Mouse (Mus musculus) hindbrain, postnatal 0 days (tissue): ENCODE results near the gene Adgrl3. TPM values are rescaled to one million over a fixed set of nuclear protein-coding genes. Genes with fewer than 3 reads are reported as not detected.
A peak's percentile ranks its signal among the peaks of the same experiment; 100 is the strongest.

ENCODE experiments used
- ATAC-seq: fragments of 200-750 bp; cut with Nextera tagmentation; 2 replicates; pipeline ENCODE4 v1.8.0; 2017; ENCODE audit warnings: mild to moderate bottlenecking, moderate TSS enrichment, moderate library complexity
- DNase-seq: peaks from one replicate; pipeline ENCODE4 v3.0.0-alpha.2; 2015; ENCODE audit warnings: low spot score
- H3K27ac ChIP-seq: fragments of 300-500 bp; sonication (generic); 2 replicates; pipeline ENCODE4 v1.5.1; 2014; ENCODE audit warnings: mild to moderate bottlenecking
- H3K27me3 ChIP-seq: fragments of 300-500 bp; sonication (generic); 2 replicates; pipeline ENCODE4 v1.6.1; 2014; ENCODE audit warnings: low read length, mixed read lengths; ENCODE audit not compliant: insufficient read depth
- H3K36me3 ChIP-seq: fragments of 300-500 bp; sonication (generic); 2 replicates; pipeline ENCODE4 v1.6.1; 2014; ENCODE audit warnings: low read length, mixed read lengths; ENCODE audit not compliant: insufficient read depth
- H3K4me1 ChIP-seq: fragments of 300-500 bp; sonication (generic); 2 replicates; pipeline ENCODE4 v1.6.1; 2014; ENCODE audit warnings: antibody characterized with exemption, low read length, mixed read lengths; ENCODE audit not compliant: insufficient read depth
- H3K4me2 ChIP-seq: fragments of 300-500 bp; sonication (generic); 2 replicates; pipeline ENCODE4 v1.6.1; 2014; ENCODE audit warnings: low read depth, mild to moderate bottlenecking, low read length, moderate library complexity, mixed read lengths
- H3K4me3 ChIP-seq: fragments of 300-500 bp; sonication (generic); 2 replicates; pipeline ENCODE4 v1.5.1; 2014; ENCODE audit warnings: low read length
- H3K9ac ChIP-seq: fragments of 300-500 bp; sonication (generic); replicated peaks from 2 replicates; pipeline ENCODE4 v1.6.1; 2014; ENCODE audit warnings: mild to moderate bottlenecking, low read length, moderate library complexity, mixed read lengths
- H3K9me3 ChIP-seq: fragments of 300-500 bp; sonication (generic); 2 replicates; pipeline ENCODE4 v1.6.1; 2016; ENCODE audit warnings: low read length, mixed read lengths
- CTCF ChIP-seq: IDR thresholded peaks from 2 replicates; pipeline ENCODE4 v1.5.1; 2016; ENCODE audit warnings: antibody characterized with exemption, control low read depth, low read depth
- WGBS: fragments of 180-500 bp; shearing (Covaris S2); extraction: QIAGEN DNeasy Blood & Tissue Kit; methylation state at CpG from one replicate; pipeline ENCODE4 v1.1.7; 2014; 5-methylcytosine and 5-hydroxymethylcytosine counted together
- polyA plus RNA-seq: library from polyadenylated mRNA; unstranded; fragments of >200 nt; fragmentation: Nextera tagmentation; extraction: Ambion mirVana; gene quantifications from 2 replicates; pipeline ENCODE4 v1.2.1, GENCODE M21; 2015
- total RNA-seq: library from RNA; depleted of rRNA; stranded (reverse); fragments of >200 nt; gene quantifications from 2 replicates; pipeline ENCODE4 v1.2.3, GENCODE M21; 2014; rRNA removed

Gene Adgrl3
- total RNA-seq (186 and 196 TPM in 2 replicates), polyA plus RNA-seq (50.1 and 52.7 TPM in 2 replicates)

- H3K9me3 ChIP-seq, result no peaks in the 10 kb centered on the region
- 0 out of 2 replicates have a peak, but pooled peaks have one; percentile 29 for TF ChIP-seq CTCF
- H3K36me3 ChIP-seq, result no peaks in the 10 kb centered on the region
- H3K4me2 ChIP-seq, result peak within 1 kb of the TSS; percentile 74
- DNase-seq (peak; percentile 93), ATAC-seq (peak; percentile 90)
- H3K4me3 ChIP-seq, result peak within 1 kb of the TSS; percentile 86
- no peaks in the 10 kb centered on the region; the same call in 1 of the 2 replicates for H3K4me1 ChIP-seq
- H3K27me3 ChIP-seq, result no peaks in the 10 kb centered on the region
- peak within 1 kb of the TSS; percentile 79 for H3K9ac ChIP-seq
- under 1% methylated on average over 69 of the region's 70 CpGs for WGBS
- H3K27ac ChIP-seq, result peak within 1 kb of the TSS; percentile 99
Observed at GRCm38 (mm10) chr5:81019590-81020254, at the start of gene Adgrl3. TSS of gene Adgrl3 (plus strand) at chr5:81020138.

GRCm38 (mm10) chr5:81019166-81019565, 772 bp upstream of the Adgrl3 start:
- H3K4me3 ChIP-seq, result peak overlapping the region; percentile 86
- WGBS, result 3% methylated on average over 3 of the region's 3 CpGs
- H3K9me3 ChIP-seq, result no peaks in the 10 kb centered on the region
- peak overlapping the region; percentile 79 for H3K9ac ChIP-seq
- peak overlapping the region; percentile 99 for H3K27ac ChIP-seq
- no peaks in the 10 kb centered on the region for H3K36me3 ChIP-seq
- no peaks in the 10 kb centered on the region; the same call in 1 of the 2 replicates for H3K4me1 ChIP-seq
- DNase-seq (peak; percentile 61), ATAC-seq (peak; percentile 48)
- H3K4me2 ChIP-seq, result peak overlapping the region; percentile 74
- TF ChIP-seq CTCF, result no peak
- H3K27me3 ChIP-seq, result no peaks in the 10 kb centered on the region

- H3K9me3 ChIP-seq, result no peaks in the 10 kb centered on the region
- ATAC-seq (peak; percentile 59), DNase-seq (peak; percentile 81)
- TF ChIP-seq CTCF, result no peak
- WGBS, result 0% methylated on average over 58 of the region's 67 CpGs
- H3K4me2 ChIP-seq, result peak overlapping the region; percentile 74
- H3K27me3 ChIP-seq, result no peaks in the 10 kb centered on the region
- peak overlapping the region; percentile 99 for H3K27ac ChIP-seq
- peak overlapping the region; percentile 79 for H3K9ac ChIP-seq
- H3K4me1 ChIP-seq, result no peaks in the 10 kb centered on the region; the same call in 1 of the 2 replicates
- peak overlapping the region; percentile 86 for H3K4me3 ChIP-seq
- H3K36me3 ChIP-seq, result no peaks in the 10 kb centered on the region
Observed at GRCm38 (mm10) chr5:81020281-81021005, 505 bp downstream of the Adgrl3 start.

- peak overlapping the region; percentile 99 for H3K27ac ChIP-seq
- ATAC-seq (no peak), DNase-seq (no peak)
- TF ChIP-seq CTCF, result no peak
- H3K4me3 ChIP-seq, result peak overlapping the region; percentile 86
- peak overlapping the region; percentile 74 for H3K4me2 ChIP-seq
- no peaks in the 10 kb centered on the region for H3K27me3 ChIP-seq
- no peaks in the 10 kb centered on the region; the same call in 1 of the 2 replicates for H3K4me1 ChIP-seq
- H3K9me3 ChIP-seq, result no peaks in the 10 kb centered on the region
- peak overlapping the region; percentile 79 for H3K9ac ChIP-seq
- 2% methylated on average over 6 of the region's 6 CpGs for WGBS
- H3K36me3 ChIP-seq, result no peaks in the 10 kb centered on the region
Observed at GRCm38 (mm10) chr5:81021006-81021320, 1.0 kb downstream of the Adgrl3 start.

GRCm38 (mm10) chr5:81021331-81021863, 1.5 kb downstream of the Adgrl3 start:
- peak; percentile 4; the same call in 1 of the 2 replicates for ATAC-seq
- Histone ChIP-seq H3K4me2 (peak overlapping the region; percentile 74), H3K27ac (peak overlapping the region; percentile 99), H3K4me1 (no peaks in the 10 kb centered on the region; the same call in 1 of the 2 replicates), H3K9ac (peak overlapping the region; percentile 79), H3K27me3 (no peaks in the 10 kb centered on the region), H3K4me3 (peak overlapping the region; percentile 86), H3K36me3 (no peaks in the 10 kb centered on the region), H3K9me3 (no peaks in the 10 kb centered on the region)
- TF ChIP-seq CTCF, result peak; percentile 45
- DNase-seq, result peak; percentile 69
- WGBS, result under 1% methylated on average over 39 of the region's 39 CpGs

- no peak for ATAC-seq
Observed at GRCm38 (mm10) chr5:81021864-81022305, 1.9 kb downstream of the Adgrl3 start.

More at GRCm38 (mm10) chr5:81021864-81022305, 1.9 kb downstream of the Adgrl3 start:
- H3K4me2 ChIP-seq, result peak overlapping the region; percentile 74
- 0 out of 2 replicates have a peak, but pooled peaks have one; percentile 4 for TF ChIP-seq CTCF
- no peaks in the 10 kb centered on the region for H3K27me3 ChIP-seq
- no peaks in the 10 kb centered on the region for H3K36me3 ChIP-seq
- no peaks in the 10 kb centered on the region for H3K9me3 ChIP-seq
- no peak for DNase-seq
- peak overlapping the region; percentile 79 for H3K9ac ChIP-seq
- H3K4me3 ChIP-seq, result peak overlapping the region; percentile 86
- H3K27ac ChIP-seq, result peak overlapping the region; percentile 99
- under 1% methylated on average over 21 of the region's 21 CpGs for WGBS
- no peaks in the 10 kb centered on the region; the same call in 1 of the 2 replicates for H3K4me1 ChIP-seq
